Mouse (Mus musculus): ENCODE results near the gene Dll3. TPM values are rescaled to one million over a fixed set of nuclear protein-coding genes. Genes with fewer than 3 reads are reported as not detected.

Gene Dll3
- polyA plus RNA-seq (2011; ENCODE audit: insufficient read depth, insufficient read length, low replicate concordance, missing spikeins): not detected in 2 replicates

DNA sequence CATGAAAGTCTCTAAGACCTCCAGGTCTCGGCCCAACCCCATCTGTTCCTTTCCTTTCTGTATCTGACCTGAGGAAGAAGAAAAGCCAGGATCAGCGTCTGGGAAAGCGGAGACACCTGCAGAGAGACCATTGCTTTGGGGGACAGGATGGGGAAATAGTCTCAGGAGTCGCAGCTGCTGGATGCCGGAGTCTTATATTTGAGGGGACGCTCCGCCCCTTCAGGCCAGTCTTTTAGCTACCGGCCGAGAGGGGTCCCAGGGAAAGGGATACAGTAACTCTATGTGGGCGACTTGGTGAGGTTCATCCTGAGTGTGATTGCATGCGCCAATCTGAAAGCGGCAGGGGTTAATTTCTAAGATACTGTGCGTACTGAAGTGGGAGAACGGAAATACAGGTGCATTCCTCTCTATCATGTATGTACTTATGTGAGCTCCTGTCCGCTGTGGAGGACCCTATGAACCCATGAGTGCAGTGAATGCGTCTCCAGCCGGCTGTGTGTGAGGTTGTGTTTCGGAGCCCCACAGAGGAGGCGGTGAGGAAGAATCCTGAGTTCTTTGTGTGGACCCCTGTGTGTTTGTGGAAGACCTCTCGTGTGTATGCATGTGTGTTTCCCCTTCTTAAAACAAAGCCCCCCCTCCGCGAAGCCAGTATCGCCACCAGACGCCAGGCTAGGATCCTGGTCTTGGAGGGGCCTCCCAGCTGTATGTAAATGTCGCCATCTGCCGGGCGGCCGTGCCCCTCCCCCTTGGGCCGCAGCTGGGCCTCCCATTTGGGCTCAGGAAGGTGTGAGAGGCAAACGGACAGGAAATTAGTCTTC, at the start of gene Dll3:
Gene Dll3, minus strand, starts transcription at position 623 of the 818 bp plus-strand sequence.
- H3K4me3 ChIP-seq (replicated peaks; ENCODE audit: control insufficient read depth, low read depth, low read length): no peak within 1 kb of the TSS
- WGBS: 5% methylated on average over 30 of the region's 30 CpGs
- H3K27ac ChIP-seq (ENCODE audit: control insufficient read depth, insufficient read depth, low read depth, low read length, poor library complexity): no peak within 1 kb of the TSS; the same call in 1 of the 2 replicates
- no peaks in the 10 kb centered on the region for H3K4me1 ChIP-seq (ENCODE audit: control insufficient read depth, insufficient read depth, low read length)
- TF ChIP-seq POLR2A (IDR thresholded peaks at IDR 0.05; ENCODE audit: borderline replicate concordance, control insufficient read depth, low read depth, low read length) (no peak), CTCF (IDR thresholded peaks at IDR 0.05; ENCODE audit: control insufficient read depth, insufficient read depth, low read length) (peak; percentile 40; the same call in 1 of the 2 replicates)

GRCm38 (mm10) chr7:28351676-28352191, 49.7 kb upstream of the Dll3 start:
- 9% methylated on average over 4 of the region's 4 CpGs for WGBS
- Histone ChIP-seq H3K27ac (ENCODE audit: control insufficient read depth, insufficient read depth, low read depth, low read length, poor library complexity) (no peak overlapping the region), H3K4me3 (replicated peaks; ENCODE audit: control insufficient read depth, low read depth, low read length) (peak overlapping the region; percentile 76), H3K4me1 (ENCODE audit: control insufficient read depth, insufficient read depth, low read length) (no peaks in the 10 kb centered on the region)
- TF ChIP-seq CTCF (IDR thresholded peaks at IDR 0.05; ENCODE audit: control insufficient read depth, insufficient read depth, low read length) (no peak), POLR2A (IDR thresholded peaks at IDR 0.05; ENCODE audit: borderline replicate concordance, control insufficient read depth, low read depth, low read length) (no peak)

- 1% methylated on average over 50 of the region's 50 CpGs for WGBS
- TF ChIP-seq POLR2A (IDR thresholded peaks at IDR 0.05; ENCODE audit: borderline replicate concordance, control insufficient read depth, low read depth, low read length): peak; percentile 58; the same call in 1 of the 2 replicates
- TF ChIP-seq CTCF (IDR thresholded peaks at IDR 0.05; ENCODE audit: control insufficient read depth, insufficient read depth, low read length): no peak
- Histone ChIP-seq H3K4me1 (ENCODE audit: control insufficient read depth, insufficient read depth, low read length) (no peaks in the 10 kb centered on the region), H3K4me3 (replicated peaks; ENCODE audit: control insufficient read depth, low read depth, low read length) (peak within 1 kb of the TSS; percentile 76), H3K27ac (ENCODE audit: control insufficient read depth, insufficient read depth, low read depth, low read length, poor library complexity) (peak within 1 kb of the TSS; percentile 56)
Observed at GRCm38 (mm10) chr7:28350155-28350883, 48.3 kb upstream of the Dll3 start, which contains the start of gene Rps16. Rps16 (plus strand) TSS chr7:28350652.

GRCm38 (mm10) chr7:28348601-28349000, 46.6 kb upstream of the Dll3 start:
- Histone ChIP-seq H3K27ac (ENCODE audit: control insufficient read depth, insufficient read depth, low read depth, low read length, poor library complexity) (no peak overlapping the region), H3K4me1 (ENCODE audit: control insufficient read depth, insufficient read depth, low read length) (no peaks in the 10 kb centered on the region), H3K4me3 (replicated peaks; ENCODE audit: control insufficient read depth, low read depth, low read length) (no peak overlapping the region)
- no peak for TF ChIP-seq CTCF (IDR thresholded peaks at IDR 0.05; ENCODE audit: control insufficient read depth, insufficient read depth, low read length)
- TF ChIP-seq POLR2A (IDR thresholded peaks at IDR 0.05; ENCODE audit: borderline replicate concordance, control insufficient read depth, low read depth, low read length): no peak
- WGBS: 76% methylated on average over 7 of the region's 7 CpGs

GRCm38 (mm10) chr7:28347746-28348145, 45.7 kb upstream of the Dll3 start:
- TF ChIP-seq CTCF (IDR thresholded peaks at IDR 0.05; ENCODE audit: control insufficient read depth, insufficient read depth, low read length): no peak
- TF ChIP-seq POLR2A (IDR thresholded peaks at IDR 0.05; ENCODE audit: borderline replicate concordance, control insufficient read depth, low read depth, low read length): no peak
- Histone ChIP-seq H3K27ac (ENCODE audit: control insufficient read depth, insufficient read depth, low read depth, low read length, poor library complexity) (no peak overlapping the region; the same call in 1 of the 2 replicates), H3K4me1 (ENCODE audit: control insufficient read depth, insufficient read depth, low read length) (no peaks in the 10 kb centered on the region), H3K4me3 (replicated peaks; ENCODE audit: control insufficient read depth, low read depth, low read length) (no peak overlapping the region)
- 26% methylated on average over 3 of the region's 3 CpGs for WGBS

GRCm38 (mm10) chr7:28344637-28345036, 42.6 kb upstream of the Dll3 start:
- WGBS: 2% methylated on average over 4 of the region's 4 CpGs
- Histone ChIP-seq H3K27ac (ENCODE audit: control insufficient read depth, insufficient read depth, low read depth, low read length, poor library complexity) (no peak overlapping the region), H3K4me3 (replicated peaks; ENCODE audit: control insufficient read depth, low read depth, low read length) (no peak overlapping the region), H3K4me1 (ENCODE audit: control insufficient read depth, insufficient read depth, low read length) (no peaks in the 10 kb centered on the region)
- TF ChIP-seq CTCF (IDR thresholded peaks at IDR 0.05; ENCODE audit: control insufficient read depth, insufficient read depth, low read length) (peak; percentile 58), POLR2A (IDR thresholded peaks at IDR 0.05; ENCODE audit: borderline replicate concordance, control insufficient read depth, low read depth, low read length) (no peak)

- Histone ChIP-seq H3K4me1 (ENCODE audit: control insufficient read depth, insufficient read depth, low read length) (no peaks in the 10 kb centered on the region), H3K27ac (ENCODE audit: control insufficient read depth, insufficient read depth, low read depth, low read length, poor library complexity) (no peak overlapping the region), H3K4me3 (replicated peaks; ENCODE audit: control insufficient read depth, low read depth, low read length) (no peak overlapping the region)
- WGBS: 63% methylated on average over 7 of the region's 7 CpGs
- no peak for TF ChIP-seq POLR2A (IDR thresholded peaks at IDR 0.05; ENCODE audit: borderline replicate concordance, control insufficient read depth, low read depth, low read length)
- no peak for TF ChIP-seq CTCF (IDR thresholded peaks at IDR 0.05; ENCODE audit: control insufficient read depth, insufficient read depth, low read length)
Observed at GRCm38 (mm10) chr7:28341381-28341780, 39.3 kb upstream of the Dll3 start.
